Comparison of ENCODE assay signal across 8 mouse cellular contexts in genomic region chr10:93160497-93160806, GRCm38 (mm10). TPM values are rescaled to one million over a fixed set of nuclear protein-coding genes. Genes with fewer than 3 reads are reported as not detected.
DNase-seq lines count a peak whose midpoint lies in the region; ATAC-seq and TF ChIP-seq lines count a peak whose summit lies in the region.

No protein-coding gene starts in this region.

- H3K4me3 ChIP-seq in C2C12 (ENCODE audit: insufficient read depth, poor library complexity, severe bottlenecking) = peak overlapping the region; percentile 91
- H3K4me3 ChIP-seq in bone marrow, adult 2 months (replicated peaks; ENCODE audit: control insufficient read depth, low read depth, low read length) = peak overlapping the region; percentile 81
- H3K4me3 ChIP-seq in embryonic facial prominence, embryonic 15.5 days (replicated peaks) = peak overlapping the region; percentile 95
- H3K4me3 ChIP-seq in kidney, postnatal 0 days (replicated peaks; ENCODE audit: low read depth, low read length) = peak overlapping the region; percentile 98
- H3K4me3 ChIP-seq in liver, embryonic 14.5 days (ENCODE audit: insufficient read depth in 1 of 2, low read depth in 2 of 2, low read length in 2 of 2) = peak overlapping the region; percentile 90 to 99
- H3K4me3 ChIP-seq in neural tube, embryonic 12.5 days = peak overlapping the region; percentile 97
- peak overlapping the region; percentile 99 for H3K4me3 ChIP-seq in stomach, embryonic 16.5 days (replicated peaks; ENCODE audit: low read length)

- peak; percentile 74; the same call in 1 of the 2 replicates for TF ChIP-seq POLR2A in bone marrow, adult 2 months (IDR thresholded peaks at IDR 0.05; ENCODE audit: borderline replicate concordance, control insufficient read depth, low read depth, low read length)

- TF ChIP-seq EP300 in liver, embryonic 14.5 days (IDR thresholded peaks at IDR 0.05; ENCODE audit: low read depth) = 0 out of 2 replicates have a peak, but pooled peaks have one; percentile 23

- H3K4me1 ChIP-seq in bone marrow, adult 2 months (ENCODE audit: control insufficient read depth, insufficient read depth, low read length) = no peaks in the 10 kb centered on the region; the same call in 1 of the 2 replicates
- H3K4me1 ChIP-seq in embryonic facial prominence, embryonic 15.5 days = peaks cover 17% of the 10 kb centered on the region
- peaks cover 3% of the 10 kb centered on the region; the same call in 1 of the 2 replicates for H3K4me1 ChIP-seq in kidney, postnatal 0 days (replicated peaks; ENCODE audit: insufficient read depth, low read length)
- H3K4me1 ChIP-seq in liver, embryonic 14.5 days (replicated peaks; ENCODE audit: control insufficient read depth in 2 of 2, insufficient read depth in 2 of 2, low read length in 1 of 2) = peaks cover 19 to 28% of the 10 kb centered on the region in 2 experiments
- peaks cover 15% of the 10 kb centered on the region for H3K4me1 ChIP-seq in neural tube, embryonic 12.5 days
- H3K4me1 ChIP-seq in stomach, embryonic 16.5 days (ENCODE audit: control insufficient read depth, insufficient read depth, low read length) = peaks cover 19% of the 10 kb centered on the region

- no peaks in the 10 kb centered on the region for H3K9me3 ChIP-seq in embryonic facial prominence, embryonic 15.5 days (replicated peaks)
- no peaks in the 10 kb centered on the region for H3K9me3 ChIP-seq in kidney, postnatal 0 days (replicated peaks; ENCODE audit: low read length)
- H3K9me3 ChIP-seq in liver, embryonic 14.5 days (ENCODE audit: control insufficient read depth, low read length) = no peaks in the 10 kb centered on the region
- H3K9me3 ChIP-seq in neural tube, embryonic 12.5 days = no peaks in the 10 kb centered on the region
- no peaks in the 10 kb centered on the region for H3K9me3 ChIP-seq in stomach, embryonic 16.5 days (replicated peaks; ENCODE audit: control insufficient read depth, low read length)

- under 1% methylated on average over 26 of the region's 26 CpGs for WGBS in bone marrow, adult 2 months
- under 1% methylated on average over 26 of the region's 26 CpGs for WGBS in embryonic facial prominence, embryonic 15.5 days
- WGBS in kidney, postnatal 0 days = under 1% methylated on average over 26 of the region's 26 CpGs
- WGBS in liver, embryonic 14.5 days (ENCODE audit: insufficient replicate concordance) = under 1% methylated on average over 26 of the region's 26 CpGs
- under 1% methylated on average over 26 of the region's 26 CpGs for WGBS in neural tube, embryonic 12.5 days
- WGBS in stomach, embryonic 16.5 days = 0% methylated on average over 26 of the region's 26 CpGs

- H3K27ac ChIP-seq in bone marrow, adult 2 months (ENCODE audit: control insufficient read depth, insufficient read depth, low read depth, low read length, poor library complexity) = peak overlapping the region; percentile 100
- H3K27ac ChIP-seq in embryonic facial prominence, embryonic 15.5 days (replicated peaks) = peak overlapping the region; percentile 99
- H3K27ac ChIP-seq in kidney, postnatal 0 days = peak overlapping the region; percentile 100
- peak overlapping the region; percentile 94 for H3K27ac ChIP-seq in liver, embryonic 14.5 days
- H3K27ac ChIP-seq in neural tube, embryonic 12.5 days = peak overlapping the region; percentile 99
- peak overlapping the region; percentile 100 for H3K27ac ChIP-seq in stomach, embryonic 16.5 days (ENCODE audit: low read length)

- peak; percentile 74 to 76 for DNase-seq in heart, adult 9 months (ENCODE audit: low spot score in 2 of 2)
- peak; percentile 91 for DNase-seq in kidney, postnatal 0 days (ENCODE audit: low spot score)
- peak; percentile 58 to 70 (median 63) for DNase-seq in liver, embryonic 14.5 days (ENCODE audit: low read depth in 3 of 3, low spot score in 3 of 3)

- ATAC-seq in embryonic facial prominence, embryonic 15.5 days (ENCODE audit: insufficient number of reproducible peaks, low FRiP score, low TSS enrichment, low read depth) = peak; percentile 94
- ATAC-seq in kidney, postnatal 0 days (replicated peaks; ENCODE audit: low FRiP score, low read depth) = peak; percentile 90
- ATAC-seq in liver, embryonic 14.5 days (ENCODE audit: insufficient read depth) = peak; percentile 85
- ATAC-seq in neural tube, embryonic 12.5 days (ENCODE audit: low FRiP score, low read depth) = peak; percentile 87
- peak; percentile 93 for ATAC-seq in stomach, embryonic 16.5 days (ENCODE audit: insufficient read depth, low FRiP score)

- H3K9ac ChIP-seq in embryonic facial prominence, embryonic 15.5 days = peak overlapping the region; percentile 95
- peak overlapping the region; percentile 97 for H3K9ac ChIP-seq in kidney, postnatal 0 days (ENCODE audit: low read depth, low read length)
- H3K9ac ChIP-seq in liver, embryonic 14.5 days (replicated peaks) = peak overlapping the region; percentile 100
- peak overlapping the region; percentile 97 for H3K9ac ChIP-seq in neural tube, embryonic 12.5 days
- peak overlapping the region; percentile 98 for H3K9ac ChIP-seq in stomach, embryonic 16.5 days (ENCODE audit: low read length)

- TF ChIP-seq CTCF in C2C12 (IDR thresholded peaks at IDR 0.05; ENCODE audit: control insufficient read depth, insufficient read depth, insufficient read length) = peak; percentile 91
- TF ChIP-seq CTCF in bone marrow, adult 2 months (IDR thresholded peaks at IDR 0.05; ENCODE audit: control insufficient read depth, insufficient read depth, low read length) = peak; percentile 70
- peak; percentile 88 for TF ChIP-seq CTCF in kidney, postnatal 0 days (IDR thresholded peaks at IDR 0.05; ENCODE audit: low read depth)
- peak; percentile 67 for TF ChIP-seq CTCF in liver, embryonic 14.5 days (IDR thresholded peaks at IDR 0.05; ENCODE audit: low read depth)

- peaks cover 47% of the 10 kb centered on the region for H3K79me2 ChIP-seq in C2C12 (ENCODE audit: control insufficient read depth, insufficient read depth)

- peak overlapping the region; percentile 60 for H3K4me2 ChIP-seq in embryonic facial prominence, embryonic 15.5 days (replicated peaks)
- peak overlapping the region; percentile 72 for H3K4me2 ChIP-seq in kidney, postnatal 0 days (ENCODE audit: low read length)
- peak overlapping the region; percentile 75 for H3K4me2 ChIP-seq in liver, embryonic 14.5 days (ENCODE audit: low read depth)
- peak overlapping the region; percentile 66 for H3K4me2 ChIP-seq in neural tube, embryonic 12.5 days (replicated peaks)
- H3K4me2 ChIP-seq in stomach, embryonic 16.5 days (ENCODE audit: low read depth, low read length) = peak overlapping the region; percentile 74

- H3K79me3 ChIP-seq in C2C12 (ENCODE audit: low read depth) = peaks cover 43% of the 10 kb centered on the region

- H3K27me3 ChIP-seq in C2C12 (ENCODE audit: control insufficient read depth, insufficient read depth, insufficient read length) = no peaks in the 10 kb centered on the region
- H3K27me3 ChIP-seq in embryonic facial prominence, embryonic 15.5 days = no peaks in the 10 kb centered on the region
- H3K27me3 ChIP-seq in kidney, postnatal 0 days (ENCODE audit: insufficient read depth, low read length) = no peaks in the 10 kb centered on the region
- no peaks in the 10 kb centered on the region for H3K27me3 ChIP-seq in liver, embryonic 14.5 days (ENCODE audit: control insufficient read depth, insufficient read depth, low read length)
- H3K27me3 ChIP-seq in neural tube, embryonic 12.5 days (replicated peaks) = no peaks in the 10 kb centered on the region
- no peaks in the 10 kb centered on the region for H3K27me3 ChIP-seq in stomach, embryonic 16.5 days (ENCODE audit: control insufficient read depth, insufficient read depth, low read length)

- peak overlapping the region; percentile 99 for H3ac ChIP-seq in C2C12 (ENCODE audit: control insufficient read depth, insufficient read length, low read depth)

- no peaks in the 10 kb centered on the region for H3K36me3 ChIP-seq in C2C12 (ENCODE audit: control insufficient read depth, insufficient read depth)
- H3K36me3 ChIP-seq in embryonic facial prominence, embryonic 15.5 days = no peaks in the 10 kb centered on the region
- H3K36me3 ChIP-seq in kidney, postnatal 0 days (ENCODE audit: insufficient read depth, low read length) = no peaks in the 10 kb centered on the region
- H3K36me3 ChIP-seq in liver, embryonic 14.5 days (replicated peaks; ENCODE audit: control insufficient read depth, insufficient read depth, low read depth) = no peaks in the 10 kb centered on the region
- no peaks in the 10 kb centered on the region for H3K36me3 ChIP-seq in neural tube, embryonic 12.5 days
- H3K36me3 ChIP-seq in stomach, embryonic 16.5 days (ENCODE audit: control insufficient read depth, insufficient read depth, low read length) = no peaks in the 10 kb centered on the region

TF ChIP-seq in C2C12, 6 proteins besides CTCF, POLR2A, EP300 and RAD21:
- TF ChIP-seq MAX (IDR thresholded peaks at IDR 0.05) (peak; percentile 13), USF1 (IDR thresholded peaks at IDR 0.05; ENCODE audit: low read depth) (no peak), MYOG (IDR thresholded peaks at IDR 0.05; ENCODE audit: control insufficient read depth, extremely low read depth, insufficient read length) (no peak)

RNA-seq across cellular contexts. Expression of gene Cdk17, which starts 0.2 kb away (rescaled TPM):
- polyA plus RNA-seq in C2C12 (2012; fragmentation: generic; extraction: Trizol) = 7.4 TPM
- 19.5 and 21.2 TPM in 2 replicates for polyA plus RNA-seq in bone marrow, adult 2 months (2011; ENCODE audit: insufficient read depth, insufficient read length, low replicate concordance, missing spikeins)
- 16.8 and 17.5 TPM in 2 replicates for polyA plus RNA-seq in embryonic facial prominence, embryonic 15.5 days (2015; fragmentation: Nextera tagmentation; extraction: Ambion mirVana)
- 13.9 and 16.4 TPM in 2 replicates for polyA plus RNA-seq in kidney, postnatal 0 days (2015; fragmentation: Nextera tagmentation; extraction: Ambion mirVana)
- polyA plus RNA-seq in liver, embryonic 14.5 days (2012; rRNA removed) = 7.2 and 10.5 TPM in 2 replicates
- polyA plus RNA-seq in liver, embryonic 14.5 days (2014; fragmentation: Nextera tagmentation; extraction: Ambion mirVana) = 12.9 and 15.1 TPM in 2 replicates
- 50.4 and 54.1 TPM in 2 replicates for polyA plus RNA-seq in neural tube, embryonic 12.5 days (2016; fragmentation: Nextera tagmentation; extraction: Ambion mirVana)
- 13.0 and 14.2 TPM in 2 replicates for polyA plus RNA-seq in stomach, embryonic 16.5 days (2015; fragmentation: Nextera tagmentation; extraction: Ambion mirVana)

Comparison
In these comparisons a context has a peak if more than half of its experiments do, and no peak if none do; other contexts are left out.
1. Peak in every context shown above with its lines: DNase-seq, ATAC-seq, H3K4me3 ChIP-seq and H3K27ac ChIP-seq.